Mouse (Mus musculus): ENCODE data around the gene Krt35.

DNA sequence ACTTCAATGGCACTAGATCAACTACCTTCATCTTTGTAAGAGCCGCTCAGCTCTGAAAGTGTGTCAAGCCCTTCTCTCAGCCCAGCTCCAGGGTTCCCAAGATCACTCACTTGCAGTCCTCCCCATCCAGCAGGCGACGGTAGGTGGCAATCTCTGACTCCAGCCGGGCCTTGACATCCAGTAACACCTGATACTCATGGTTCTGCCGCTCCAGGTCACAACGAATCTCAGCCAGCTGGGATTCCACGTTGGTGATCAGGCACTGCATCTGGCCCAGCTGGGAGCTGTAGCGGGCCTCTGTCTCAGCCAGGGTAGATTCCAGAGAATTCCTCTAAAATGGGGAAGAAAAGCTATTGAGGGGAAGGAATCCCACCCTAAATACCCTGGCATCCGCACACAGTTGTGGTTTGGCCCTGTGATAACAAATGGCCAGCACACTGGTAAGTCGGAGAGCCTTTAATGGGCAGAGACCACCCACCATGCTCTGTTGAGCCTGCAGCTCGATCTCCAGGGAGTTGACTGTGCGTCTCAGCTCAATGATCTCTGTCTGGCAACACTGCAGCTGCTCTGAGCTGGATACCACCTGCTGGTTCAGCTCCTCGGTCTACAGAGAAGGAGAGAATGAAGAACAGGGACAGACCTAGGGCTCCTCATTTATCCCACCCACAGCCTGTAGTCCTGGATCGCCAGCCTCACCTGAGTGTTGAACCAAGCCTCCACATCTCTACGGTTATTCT, 6.8 kb upstream of the Krt35 start:
- no peak for TF ChIP-seq CTCF (IDR thresholded peaks at IDR 0.05; ENCODE audit: low read depth)
- TF ChIP-seq EP300 (IDR thresholded peaks at IDR 0.05; ENCODE audit: low read depth) = no peak
